Mouse (Mus musculus) megakaryocyte, embryonic 14.5 days (primary cell): ENCODE measurements at regions not wholly inside any gene's neighbourhood (a gene's known extent, or its start where the extent isn't known, plus 50 kb on each side); places are given as distances from the start of the nearest gene placed in this dataset.

Experiments used
- FLI1 ChIP-seq: IDR thresholded peaks from 2 replicates; pipeline ENCODE4 v1.6.1; 2012; ENCODE audit warnings: low read length, inconsistent platforms, mixed read lengths
- GATA1 ChIP-seq: IDR thresholded peaks from 3 replicates; pipeline ENCODE4 v1.6.1; 2012; ENCODE audit warnings: mixed read lengths, low read length, inconsistent platforms, borderline replicate concordance

DNA sequence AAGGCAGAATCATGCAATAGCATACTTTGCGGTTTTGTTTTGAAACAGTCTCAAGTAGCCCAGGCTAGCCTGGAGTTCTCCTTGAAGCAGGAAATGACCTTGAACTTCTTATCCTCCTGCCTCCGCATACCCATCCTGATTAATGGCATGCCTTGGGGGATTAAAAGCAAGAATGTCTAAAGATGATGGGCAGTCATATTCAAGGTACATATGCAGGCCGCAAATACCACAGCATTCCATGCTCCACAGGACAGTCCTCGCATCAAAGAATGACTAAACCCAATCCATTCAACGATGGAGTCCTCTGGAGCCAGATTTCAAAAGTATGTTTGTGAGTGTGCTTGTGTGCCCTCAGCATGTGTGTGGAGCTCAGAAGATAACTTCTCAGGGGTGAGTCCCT lies 69.1 kb upstream of the Tbx3 start:
- TF ChIP-seq GATA1 (no peak), FLI1 (no peak)
